Mouse (Mus musculus) CD4-positive, CD25-positive, alpha-beta regulatory T cell (primary cell): Measurements from ENCODE around the gene Hypk. TPM values are rescaled to one million over a fixed set of nuclear protein-coding genes. Genes with fewer than 3 reads are reported as not detected.

Experiments
- polyA plus RNA-seq: library from polyadenylated mRNA; unstranded; fragments of 100-300 nt; shearing (Covaris generic); gene quantifications from one replicate; pipeline ENCODE4 v1.2.1, GENCODE M21; 2017

The Hypk gene
- 180 TPM for polyA plus RNA-seq

GRCm38 (mm10) chr2:121452990-121453389 lies at the start of gene Hypk:
Hypk (plus strand) TSS chr2:121453290.

DNA sequence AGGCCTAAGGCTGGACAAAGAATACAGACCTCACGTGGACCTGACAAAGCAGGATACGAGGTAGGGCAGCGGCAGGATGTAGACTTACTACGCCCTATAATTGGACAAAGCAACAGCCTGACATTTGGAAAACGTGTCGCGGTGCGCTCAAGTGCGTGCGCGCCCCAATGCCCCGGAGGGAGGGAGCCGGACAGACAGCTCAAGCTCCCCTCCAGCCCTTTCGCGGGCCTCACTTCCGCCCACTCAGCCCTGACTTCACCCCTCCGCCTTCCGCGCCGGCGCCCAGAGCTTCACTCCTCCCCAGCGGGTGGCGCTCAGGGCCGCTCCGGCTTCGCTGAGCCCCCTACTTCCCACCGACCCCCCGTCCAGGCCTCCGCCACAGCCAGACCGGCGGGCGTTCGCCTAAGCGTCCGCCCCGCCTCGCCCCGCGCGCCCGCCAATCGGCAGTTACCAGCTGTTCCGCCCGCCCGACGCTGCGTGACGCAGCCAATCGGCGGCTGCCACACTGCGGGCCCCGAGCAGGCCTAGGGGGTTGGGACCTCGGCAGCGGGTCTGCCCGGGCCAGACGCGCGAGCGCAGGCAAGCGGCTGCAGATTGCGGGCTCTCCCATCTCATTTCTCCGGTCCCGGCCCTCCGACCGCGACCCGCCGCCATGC lies 39.6 kb upstream of the Hypk start, which contains the start of the genes Pdia3 and Catsper2:
Pdia3 (plus strand) TSS at position 389 of the 656 bp plus-strand sequence.
Catsper2 (minus strand) TSS at position 406 of the 656 bp plus-strand sequence.

DNA sequence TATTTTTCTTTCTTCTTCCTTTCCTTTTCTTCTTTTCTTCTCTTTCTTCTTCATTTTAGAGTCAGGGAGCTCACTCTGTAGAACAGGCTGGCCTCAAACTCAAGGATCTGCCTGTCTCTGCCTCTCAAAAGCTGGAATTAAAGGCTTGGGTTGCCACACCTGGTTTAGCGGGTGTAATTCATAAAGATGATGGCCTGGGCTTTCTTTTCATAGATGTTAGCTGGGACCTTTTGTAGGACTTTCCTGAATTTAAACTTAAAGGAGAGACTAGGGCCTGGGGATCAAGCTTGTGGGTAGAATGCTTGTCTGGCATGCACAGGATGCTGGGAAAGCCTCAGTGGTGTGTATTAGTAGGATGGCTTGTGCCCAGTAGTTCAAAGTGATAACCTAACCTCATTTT lies 8.9 kb upstream of the Hypk start, which contains the start of gene Ell3:
Ell3 (minus strand) TSS at position 101 of the 400 bp plus-strand sequence.

GRCm38 (mm10) chr2:121448739-121449535 lies 4.2 kb upstream of the Hypk start, which contains the start of gene Serf2:
Serf2 (plus strand) TSS chr2:121449195.

GRCm38 (mm10) chr2:121456692-121457642 lies 3.9 kb downstream of the Hypk start, which contains the start of gene Serinc4:
Serinc4 (minus strand) TSS chr2:121456781.

GRCm38 (mm10) chr2:121473301-121474179 lies 20.4 kb downstream of the Hypk start, which contains the start of gene Mfap1b:
Mfap1b (minus strand) TSS chr2:121474067.

GRCm38 (mm10) chr2:121505942-121506882 lies 53.1 kb downstream of the Hypk start, which contains the start of the genes Mfap1a and Wdr76:
Mfap1a (minus strand) TSS chr2:121506665.
Wdr76 (plus strand) TSS chr2:121506723.

Other genes with a start within 250 kb of the Hypk start
- 49.5 TPM for gene Trp53bp1, start 181.9 kb upstream of the Hypk start, polyA plus RNA-seq
- not detected for gene Map1a, start 163.7 kb upstream of the Hypk start, polyA plus RNA-seq
- gene Ppip5k1, start 97.9 kb upstream of the Hypk start, polyA plus RNA-seq: 10.8 TPM
- not detected for gene Ckmt1, start 95.6 kb upstream of the Hypk start, polyA plus RNA-seq
- 0.13 TPM for gene Strc, start 66.1 kb upstream of the Hypk start, polyA plus RNA-seq
- 673 TPM for gene Pdia3, start 39.5 kb upstream of the Hypk start, polyA plus RNA-seq
- gene Catsper2, start 39.5 kb upstream of the Hypk start, polyA plus RNA-seq: 3.7 TPM
- gene Ell3, start 9.0 kb upstream of the Hypk start, polyA plus RNA-seq: 0.77 TPM
- 459 TPM for gene Serf2, start 4.1 kb upstream of the Hypk start, polyA plus RNA-seq
- gene Serinc4, start 3.5 kb downstream of the Hypk start, polyA plus RNA-seq: 0.18 TPM
- gene Mfap1b, start 20.8 kb downstream of the Hypk start, polyA plus RNA-seq: 82.7 TPM
- gene Mfap1a, start 53.4 kb downstream of the Hypk start, polyA plus RNA-seq: 31.2 TPM
- gene Wdr76, start 53.4 kb downstream of the Hypk start, polyA plus RNA-seq: 6.4 TPM